Mouse (Mus musculus) midbrain, embryonic 16.5 days (tissue): ENCODE data around the gene Usb1. TPM values are rescaled to one million over a fixed set of nuclear protein-coding genes. Genes with fewer than 3 reads are reported as not detected.

Experiments
- ATAC-seq: fragments of 200-750 bp; cut with Nextera tagmentation; 2 replicates; pipeline ENCODE4 v1.8.0; 2017; ENCODE audit warnings: moderate TSS enrichment
- H3K27ac ChIP-seq: fragments of 300-500 bp; sonication (generic); 2 replicates; pipeline ENCODE4 v1.5.1; 2014; ENCODE audit warnings: mild to moderate bottlenecking, low read length, mixed read lengths
- H3K27me3 ChIP-seq: fragments of 300-500 bp; sonication (generic); 2 replicates; pipeline ENCODE4 v1.6.1; 2014; ENCODE audit warnings: low read depth, low read length, mixed read lengths; ENCODE audit not compliant: control insufficient read depth, insufficient read depth
- H3K36me3 ChIP-seq: fragments of 300-500 bp; sonication (generic); 2 replicates; pipeline ENCODE4 v1.6.1; 2014; ENCODE audit warnings: mild to moderate bottlenecking, low read length, moderate library complexity, mixed read lengths; ENCODE audit not compliant: control insufficient read depth, insufficient read depth
- H3K4me1 ChIP-seq: fragments of 300-500 bp; sonication (generic); 2 replicates; pipeline ENCODE4 v1.6.1; 2014; ENCODE audit warnings: mild to moderate bottlenecking, low read length, mixed read lengths; ENCODE audit not compliant: control insufficient read depth, insufficient read depth
- H3K4me2 ChIP-seq: fragments of 300-500 bp; sonication (generic); 2 replicates; pipeline ENCODE4 v1.6.1; 2014; ENCODE audit warnings: mild to moderate bottlenecking, low read length, mixed read lengths
- H3K4me3 ChIP-seq: fragments of 300-500 bp; sonication (generic); 2 replicates; pipeline ENCODE4 v1.5.1; 2014; ENCODE audit warnings: low read depth, mild to moderate bottlenecking, low read length, moderate library complexity, mixed read lengths
- H3K9ac ChIP-seq: fragments of 300-500 bp; sonication (generic); 2 replicates; pipeline ENCODE4 v1.6.1; 2014; ENCODE audit warnings: low read depth, low read length, mixed read lengths
- H3K9me3 ChIP-seq: fragments of 300-500 bp; sonication (generic); replicated peaks from 2 replicates; pipeline ENCODE4 v1.6.1; 2014; ENCODE audit warnings: mild to moderate bottlenecking, low read length, mixed read lengths; ENCODE audit not compliant: control insufficient read depth, poor library complexity, severe bottlenecking
- WGBS: fragments of 180-500 bp; shearing (Covaris S2); extraction: QIAGEN DNeasy Blood & Tissue Kit; methylation state at CpG from one replicate; pipeline ENCODE4 v1.1.7; 2014; 5-methylcytosine and 5-hydroxymethylcytosine counted together
- polyA plus RNA-seq: library from polyadenylated mRNA; unstranded; fragments of >200 nt; fragmentation: Nextera tagmentation; extraction: Ambion mirVana; gene quantifications from 2 replicates; pipeline ENCODE4 v1.2.1, GENCODE M21; 2015

The Usb1 gene
- polyA plus RNA-seq, 1 experiment from 2014 or later: 35.5 TPM

DNA sequence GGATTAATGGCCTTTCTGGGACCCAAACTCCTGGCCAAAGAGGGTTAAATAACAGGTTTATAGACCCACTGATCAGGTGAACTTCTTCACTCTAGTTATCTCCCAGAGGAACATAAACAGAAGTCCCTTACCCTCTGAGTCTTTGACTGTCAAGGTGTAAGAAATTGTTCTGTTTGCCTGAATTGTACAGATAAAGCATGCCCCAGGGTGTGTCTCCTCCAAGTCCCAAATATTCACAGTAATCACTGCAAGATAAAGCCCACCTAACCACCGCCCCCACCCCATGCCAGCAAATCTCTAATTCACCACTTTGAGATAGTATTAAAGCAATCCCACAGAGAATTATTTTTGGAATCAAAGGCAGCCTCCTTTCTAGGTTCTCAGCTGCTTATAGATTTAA is 1.7 kb upstream of the Usb1 start:
- peaks cover 31% of the 10 kb centered on the region for H3K36me3 ChIP-seq

DNA sequence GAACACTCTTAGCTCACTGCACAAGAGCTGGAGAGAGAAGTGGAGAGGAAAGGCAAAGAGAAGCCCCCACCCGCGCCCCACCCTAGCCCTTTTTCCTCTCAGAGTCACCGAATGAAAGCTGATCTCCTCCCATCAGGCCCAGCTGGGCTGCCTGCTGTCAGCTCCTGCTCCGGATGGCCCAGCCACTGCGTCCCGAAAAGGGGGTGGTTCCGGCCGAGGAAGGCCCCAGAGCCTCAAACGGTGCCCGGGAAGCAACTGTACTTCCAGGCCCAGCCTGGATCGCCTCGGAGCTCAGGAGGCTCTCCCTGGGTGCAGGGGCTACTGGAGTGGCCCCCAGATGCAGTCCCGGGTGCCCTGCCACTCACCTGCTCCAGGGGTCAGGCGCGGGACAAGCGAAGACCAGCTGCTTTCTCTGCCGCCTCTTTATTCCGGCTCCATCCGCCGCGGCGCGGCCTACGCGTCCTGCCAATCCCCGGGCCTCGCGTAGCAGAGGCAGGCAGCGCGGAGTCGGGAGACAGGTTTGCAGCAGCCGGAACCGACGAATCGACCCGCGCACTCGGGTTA is 846 bp upstream of the Usb1 start:
- H3K27me3 ChIP-seq: no peaks in the 10 kb centered on the region
- H3K4me1 ChIP-seq: peaks cover 19% of the 10 kb centered on the region
- ATAC-seq: peak; percentile 60
- H3K9ac ChIP-seq: peak overlapping the region; percentile 95
- H3K4me3 ChIP-seq: peak overlapping the region; percentile 79
- H3K9me3 ChIP-seq: no peaks in the 10 kb centered on the region
- peaks cover 28% of the 10 kb centered on the region for H3K36me3 ChIP-seq
- H3K27ac ChIP-seq: peak overlapping the region; percentile 94
- H3K4me2 ChIP-seq: peak overlapping the region; percentile 89
- under 1% methylated on average over 38 of the region's 38 CpGs for WGBS

More for the DNA sequence above, 1.7 kb upstream of the Usb1 start:
- peak overlapping the region; percentile 79 for H3K4me3 ChIP-seq
- H3K4me1 ChIP-seq: peaks cover 19% of the 10 kb centered on the region
- WGBS: 70% methylated on average over 1 of the region's 1 CpGs
- H3K4me2 ChIP-seq: peak overlapping the region; percentile 89
- no peak overlapping the region for H3K27ac ChIP-seq
- peak overlapping the region; percentile 95 for H3K9ac ChIP-seq
- no peaks in the 10 kb centered on the region for H3K27me3 ChIP-seq
- H3K9me3 ChIP-seq: no peaks in the 10 kb centered on the region
- ATAC-seq: no peak

DNA sequence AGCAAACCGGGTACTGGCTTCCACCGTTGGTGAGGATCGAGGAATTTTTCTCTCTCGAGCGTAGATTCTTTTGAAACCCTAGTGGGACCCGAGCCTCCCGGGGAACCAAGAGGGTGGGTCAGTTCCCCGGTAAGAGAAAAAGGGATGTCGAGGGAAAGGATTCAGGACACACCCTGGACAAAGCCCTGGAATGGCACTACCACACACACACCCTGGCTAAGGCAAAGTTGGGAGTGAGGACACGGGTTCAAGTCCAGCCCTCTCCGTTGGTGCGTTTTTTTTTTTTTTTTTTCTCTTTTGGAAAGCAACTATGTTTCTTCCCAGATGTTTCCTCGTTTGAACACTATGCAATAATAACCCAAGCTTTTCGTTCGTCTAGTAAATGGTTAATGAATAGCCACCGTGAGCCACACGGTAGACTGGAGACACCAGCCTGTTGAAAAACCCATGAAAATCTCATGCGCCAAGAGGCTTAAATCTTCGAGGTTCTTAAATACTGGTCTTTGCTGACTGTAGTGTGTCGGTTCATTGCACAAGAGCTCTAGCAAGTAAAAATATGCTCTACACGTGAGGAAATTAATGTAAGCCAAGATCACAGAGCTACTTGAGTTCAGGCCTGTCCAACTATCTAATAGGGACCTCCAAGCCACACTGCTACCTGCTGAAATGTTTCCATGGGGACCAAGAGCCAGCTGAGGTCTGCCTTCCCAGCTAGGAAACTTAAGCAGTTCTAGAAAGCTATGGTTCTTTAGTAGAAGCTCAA is 534 bp downstream of the Usb1 start:
- H3K9me3 ChIP-seq: no peaks in the 10 kb centered on the region
- H3K27me3 ChIP-seq: no peaks in the 10 kb centered on the region
- peak overlapping the region; percentile 79 for H3K4me3 ChIP-seq
- H3K36me3 ChIP-seq: peaks cover 22% of the 10 kb centered on the region
- H3K9ac ChIP-seq: peak overlapping the region; percentile 95
- WGBS: 27% methylated on average over 21 of the region's 21 CpGs
- H3K27ac ChIP-seq: peak overlapping the region; percentile 94
- no peak; the same call in none of the 2 replicates for ATAC-seq
- peaks cover 19% of the 10 kb centered on the region for H3K4me1 ChIP-seq
- peak overlapping the region; percentile 64 for H3K4me2 ChIP-seq

DNA sequence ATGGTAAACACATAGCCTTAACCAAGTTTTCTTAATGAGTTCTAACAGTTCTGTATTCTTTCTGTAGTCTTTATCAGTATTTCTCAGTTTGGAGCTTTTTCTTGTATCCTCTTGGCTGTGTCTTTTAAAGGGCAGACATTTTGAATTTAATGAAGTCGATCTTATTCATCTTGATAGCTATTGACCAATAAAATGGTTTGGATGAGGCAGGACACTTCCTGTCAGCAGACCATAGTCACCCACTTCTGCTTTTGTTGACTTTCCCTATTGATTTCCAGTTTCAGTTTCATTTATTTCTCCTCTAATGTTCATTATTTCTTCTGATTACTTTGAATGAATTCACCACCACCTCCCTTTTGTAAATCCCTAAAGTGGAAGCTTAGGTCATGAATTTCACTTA is 3.6 kb downstream of the Usb1 start:
- Histone ChIP-seq H3K27ac (no peak overlapping the region), H3K27me3 (no peaks in the 10 kb centered on the region), H3K4me3 (no peak overlapping the region), H3K9me3 (no peaks in the 10 kb centered on the region), H3K36me3 (peaks cover 2% of the 10 kb centered on the region), H3K4me1 (peaks cover 7% of the 10 kb centered on the region; the same call in 1 of the 2 replicates), H3K4me2 (no peak overlapping the region), H3K9ac (no peak overlapping the region)
- 100% methylated on average over 1 of the region's 1 CpGs for WGBS
- ATAC-seq: no peak

DNA sequence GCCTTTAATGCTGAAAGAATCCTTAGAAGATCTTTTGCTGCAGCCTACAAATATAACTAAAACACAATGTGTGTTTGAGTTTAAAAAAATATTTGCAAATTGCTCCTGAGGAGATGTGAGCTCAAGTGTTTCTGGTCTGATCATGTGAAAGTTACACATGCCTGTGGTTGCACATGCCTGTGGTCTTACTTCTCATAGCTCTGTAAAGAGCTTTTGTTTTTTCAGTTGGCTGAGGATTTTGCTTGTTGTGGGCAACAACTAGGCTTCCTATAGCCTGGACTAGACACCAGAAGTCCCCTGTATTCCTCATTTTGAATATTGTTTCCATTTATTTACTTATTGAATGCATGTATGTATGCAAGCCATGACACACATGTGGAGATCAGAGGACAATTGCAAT is 4.3 kb downstream of the Usb1 start:
- Histone ChIP-seq H3K4me2 (no peak overlapping the region), H3K27ac (no peak overlapping the region), H3K9ac (no peak overlapping the region), H3K4me1 (peaks cover 7% of the 10 kb centered on the region; the same call in 1 of the 2 replicates), H3K9me3 (no peaks in the 10 kb centered on the region), H3K36me3 (peaks cover 2% of the 10 kb centered on the region), H3K4me3 (no peak overlapping the region), H3K27me3 (no peaks in the 10 kb centered on the region)
- ATAC-seq: no peak

DNA sequence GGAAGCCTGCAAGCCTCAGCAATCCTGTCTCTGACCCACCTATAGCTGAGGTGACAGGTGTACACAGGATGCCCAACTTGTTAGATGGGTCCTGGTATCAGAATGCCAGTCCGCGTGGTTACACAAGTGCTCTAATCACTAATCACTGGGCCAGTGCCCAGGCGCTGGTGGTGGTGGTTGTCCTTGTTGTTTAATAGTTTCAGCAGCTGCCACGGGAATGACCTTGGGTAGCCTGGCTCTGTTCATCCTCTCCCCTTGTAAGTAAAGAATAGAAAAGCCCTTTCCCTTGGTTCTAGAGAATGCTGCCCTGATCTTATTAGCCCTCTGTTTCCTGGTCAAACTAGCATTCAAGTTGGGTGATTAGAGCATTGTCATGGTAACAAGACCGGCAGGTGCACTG is 9.6 kb downstream of the Usb1 start:
- peaks cover 5% of the 10 kb centered on the region; the same call in 1 of the 2 replicates for H3K36me3 ChIP-seq
- no peak for ATAC-seq

DNA sequence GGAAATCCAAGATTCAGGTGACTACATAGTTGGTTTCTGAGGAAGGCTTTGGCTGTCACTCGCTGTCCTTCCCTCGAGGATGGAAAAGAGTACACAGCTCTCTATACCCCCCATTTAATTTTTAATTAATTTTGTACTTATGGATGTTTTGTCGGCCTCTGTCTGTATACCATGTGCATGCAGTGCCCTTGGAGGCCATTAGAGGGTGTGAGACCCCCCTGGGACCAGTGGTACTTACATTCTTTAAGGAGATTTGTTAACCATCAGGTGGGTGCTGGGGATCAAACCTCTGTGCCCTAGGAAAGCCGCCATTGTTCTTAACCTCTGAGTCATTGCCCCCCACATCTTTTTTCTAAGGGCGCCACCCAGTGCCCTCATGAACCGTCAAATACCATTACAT is 12.6 kb downstream of the Usb1 start:
- Histone ChIP-seq H3K9ac (no peak overlapping the region), H3K27me3 (no peaks in the 10 kb centered on the region), H3K36me3 (peaks cover 3% of the 10 kb centered on the region; the same call in 1 of the 2 replicates), H3K4me2 (no peak overlapping the region), H3K27ac (no peak overlapping the region), H3K4me1 (peaks cover 9% of the 10 kb centered on the region), H3K9me3 (no peaks in the 10 kb centered on the region), H3K4me3 (no peak overlapping the region)
- 69% methylated on average over 6 of the region's 6 CpGs for WGBS
- ATAC-seq: no peak

More for the DNA sequence above, 9.6 kb downstream of the Usb1 start:
- WGBS: 55% methylated on average over 5 of the region's 5 CpGs
- no peak overlapping the region for H3K27ac ChIP-seq
- no peak overlapping the region for H3K4me3 ChIP-seq
- no peaks in the 10 kb centered on the region for H3K27me3 ChIP-seq
- H3K4me2 ChIP-seq: no peak overlapping the region
- H3K4me1 ChIP-seq: no peaks in the 10 kb centered on the region
- H3K9me3 ChIP-seq: no peaks in the 10 kb centered on the region
- no peak overlapping the region for H3K9ac ChIP-seq

DNA sequence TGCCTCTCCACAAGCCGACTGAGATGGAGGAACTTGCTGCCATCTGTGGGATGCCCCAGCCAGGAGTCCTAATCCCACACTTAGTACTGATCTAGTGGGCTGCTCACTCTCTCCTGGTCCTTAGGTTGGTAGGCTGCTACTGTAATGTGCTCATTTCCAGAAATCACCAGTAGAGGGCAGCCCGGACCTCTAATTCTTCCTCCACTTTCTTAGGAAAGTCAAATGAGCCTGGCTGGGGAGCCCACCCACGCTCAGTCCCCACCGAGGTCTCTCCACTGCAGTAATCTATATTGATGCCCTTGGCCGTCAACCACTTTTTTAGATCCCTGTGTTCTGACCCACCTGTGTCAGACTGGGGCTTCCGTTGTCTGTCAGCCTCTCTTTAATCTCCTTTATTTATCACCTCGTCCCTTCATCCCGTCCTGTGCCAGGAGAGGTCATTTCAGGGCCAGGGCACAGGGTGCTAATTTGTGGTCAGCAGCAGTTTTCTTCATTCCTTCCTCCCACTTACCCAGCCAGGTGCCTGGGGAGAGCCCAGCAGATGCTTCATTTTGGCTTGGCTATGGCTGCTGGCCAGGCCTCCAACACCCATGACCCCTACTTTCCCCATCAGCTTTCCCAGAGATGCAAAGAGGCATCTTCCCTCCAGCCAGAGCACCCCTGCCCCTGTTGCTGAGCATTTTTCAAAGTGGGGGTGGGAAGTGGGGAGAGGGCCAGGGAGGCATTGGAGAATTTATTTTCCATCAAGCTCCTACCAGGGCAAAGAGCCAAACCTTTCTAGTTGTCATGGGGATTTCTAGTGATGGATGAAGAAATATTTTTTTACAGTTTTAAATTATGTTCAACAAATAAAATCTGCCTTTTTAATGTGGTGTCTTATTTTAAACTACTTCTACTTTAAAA is 14.8 kb downstream of the Usb1 start:
- Histone ChIP-seq H3K4me2 (no peak overlapping the region), H3K4me1 (peaks cover 18% of the 10 kb centered on the region), H3K9ac (no peak overlapping the region), H3K27ac (no peak overlapping the region), H3K9me3 (no peaks in the 10 kb centered on the region), H3K27me3 (no peaks in the 10 kb centered on the region), H3K36me3 (peaks cover 3% of the 10 kb centered on the region; the same call in 1 of the 2 replicates), H3K4me3 (no peak overlapping the region)
- peak; percentile 40 for ATAC-seq
- 32% methylated on average over 8 of the region's 8 CpGs for WGBS
